Mouse (Mus musculus) stomach, embryonic 14.5 days (tissue): ENCODE data around the gene Ppp1r35. TPM values are rescaled to one million over a fixed set of nuclear protein-coding genes. Genes with fewer than 3 reads are reported as not detected.

Experiments
- ATAC-seq: fragments of 200-750 bp; cut with Nextera tagmentation; 2 replicates; pipeline ENCODE4 v1.8.0; 2017; ENCODE audit warnings: low read depth, moderate TSS enrichment; ENCODE audit not compliant: insufficient number of reproducible peaks, insufficient read depth, low FRiP score
- H3K27ac ChIP-seq: fragments of 300-500 bp; sonication (generic); 2 replicates; pipeline ENCODE4 v1.5.1; 2014; ENCODE audit warnings: mild to moderate bottlenecking, low read length, moderate library complexity, mixed read lengths
- H3K27me3 ChIP-seq: fragments of 300-500 bp; sonication (generic); 2 replicates; pipeline ENCODE4 v1.6.1; 2014; ENCODE audit warnings: low read length, control low read depth, mixed read lengths; ENCODE audit not compliant: control insufficient read depth, insufficient read depth
- H3K36me3 ChIP-seq: fragments of 300-500 bp; sonication (generic); 2 replicates; pipeline ENCODE4 v1.6.1; 2014; ENCODE audit warnings: mild to moderate bottlenecking, control low read depth, low read length, moderate library complexity, mixed read lengths; ENCODE audit not compliant: control insufficient read depth, insufficient read depth
- H3K4me1 ChIP-seq: fragments of 300-500 bp; sonication (generic); 2 replicates; pipeline ENCODE4 v1.6.1; 2014; ENCODE audit warnings: low read length, control low read depth, mixed read lengths; ENCODE audit not compliant: control insufficient read depth, insufficient read depth
- H3K4me2 ChIP-seq: fragments of 300-500 bp; sonication (generic); replicated peaks from 2 replicates; pipeline ENCODE4 v1.6.1; 2014; ENCODE audit warnings: low read depth, low read length, control low read depth
- H3K4me3 ChIP-seq: fragments of 300-500 bp; sonication (generic); 2 replicates; pipeline ENCODE4 v1.5.1; 2014; ENCODE audit warnings: low read depth, low read length, control low read depth
- H3K9ac ChIP-seq: fragments of 300-500 bp; sonication (generic); replicated peaks from 2 replicates; pipeline ENCODE4 v1.6.1; 2014; ENCODE audit warnings: low read depth, mild to moderate bottlenecking, control low read depth, low read length, moderate library complexity, mixed read lengths
- H3K9me3 ChIP-seq: fragments of 300-500 bp; sonication (generic); 2 replicates; pipeline ENCODE4 v1.6.1; 2016; ENCODE audit warnings: low read depth, low read length, control low read depth; ENCODE audit not compliant: control insufficient read depth
- WGBS: fragments of 180-500 bp; shearing (Covaris S2); extraction: QIAGEN DNeasy Blood & Tissue Kit; methylation state at CpG from one replicate; pipeline ENCODE4 v1.1.7; 2014; 5-methylcytosine and 5-hydroxymethylcytosine counted together
- polyA plus RNA-seq: library from polyadenylated mRNA; unstranded; fragments of >200 nt; fragmentation: Nextera tagmentation; extraction: Ambion mirVana; gene quantifications from 2 replicates; pipeline ENCODE4 v1.2.1, GENCODE M21; 2014

The Ppp1r35 gene
- polyA plus RNA-seq, 1 experiment from 2014 or later: 38.1 TPM

- H3K4me1 ChIP-seq: no peaks in the 10 kb centered on the region
- no peak overlapping the region for H3K9ac ChIP-seq
- no peak overlapping the region for H3K4me3 ChIP-seq
- WGBS: 38% methylated on average over 2 of the region's 2 CpGs
- ATAC-seq: no peak
- H3K4me2 ChIP-seq: no peak overlapping the region
- H3K27ac ChIP-seq: no peak overlapping the region
- H3K36me3 ChIP-seq: no peaks in the 10 kb centered on the region
- no peaks in the 10 kb centered on the region for H3K27me3 ChIP-seq
- no peaks in the 10 kb centered on the region for H3K9me3 ChIP-seq
Measured at GRCm38 (mm10) chr5:137770709-137771108, 7.9 kb upstream of the Ppp1r35 start.

GRCm38 (mm10) chr5:137772755-137773154 lies 5.9 kb upstream of the Ppp1r35 start:
- Histone ChIP-seq H3K27me3 (no peaks in the 10 kb centered on the region), H3K4me2 (no peak overlapping the region), H3K36me3 (no peaks in the 10 kb centered on the region), H3K9ac (no peak overlapping the region), H3K9me3 (no peaks in the 10 kb centered on the region), H3K4me3 (no peak overlapping the region), H3K4me1 (peaks cover 3% of the 10 kb centered on the region; the same call in 1 of the 2 replicates), H3K27ac (no peak overlapping the region)
- ATAC-seq: no peak

- Histone ChIP-seq H3K4me3 (no peak overlapping the region), H3K4me1 (peaks cover 10% of the 10 kb centered on the region), H3K9ac (no peak overlapping the region), H3K9me3 (no peaks in the 10 kb centered on the region), H3K36me3 (peaks cover 3% of the 10 kb centered on the region; the same call in 1 of the 2 replicates), H3K27ac (peak overlapping the region; percentile 40; the same call in 1 of the 2 replicates), H3K27me3 (no peaks in the 10 kb centered on the region), H3K4me2 (no peak overlapping the region)
- ATAC-seq: no peak
- 87% methylated on average over 2 of the region's 2 CpGs for WGBS
Measured at GRCm38 (mm10) chr5:137775587-137776290, 2.9 kb upstream of the Ppp1r35 start.

GRCm38 (mm10) chr5:137776408-137776918 lies 2.2 kb upstream of the Ppp1r35 start:
- peak overlapping the region; percentile 40; the same call in 1 of the 2 replicates for H3K27ac ChIP-seq
- H3K4me1 ChIP-seq: peaks cover 10% of the 10 kb centered on the region
- no peak overlapping the region for H3K4me2 ChIP-seq
- no peaks in the 10 kb centered on the region for H3K27me3 ChIP-seq
- H3K9ac ChIP-seq: no peak overlapping the region
- no peaks in the 10 kb centered on the region for H3K9me3 ChIP-seq
- peak; percentile 47; the same call in 1 of the 2 replicates for ATAC-seq
- H3K36me3 ChIP-seq: peaks cover 9% of the 10 kb centered on the region
- no peak overlapping the region for H3K4me3 ChIP-seq
- WGBS: 21% methylated on average over 5 of the region's 5 CpGs

GRCm38 (mm10) chr5:137777267-137777845 lies 1.3 kb upstream of the Ppp1r35 start:
- Histone ChIP-seq H3K36me3 (peaks cover 18% of the 10 kb centered on the region), H3K4me2 (no peak overlapping the region), H3K27ac (no peak overlapping the region), H3K9me3 (no peaks in the 10 kb centered on the region), H3K27me3 (no peaks in the 10 kb centered on the region), H3K4me1 (peaks cover 10% of the 10 kb centered on the region), H3K9ac (no peak overlapping the region), H3K4me3 (no peak overlapping the region)
- ATAC-seq: no peak
- 65% methylated on average over 7 of the region's 7 CpGs for WGBS

GRCm38 (mm10) chr5:137779053-137779933 lies 644 bp downstream of the Ppp1r35 start:
- ATAC-seq: peak; percentile 10; the same call in 1 of the 2 replicates
- Histone ChIP-seq H3K27ac (peak overlapping the region; percentile 91), H3K36me3 (peaks cover 35% of the 10 kb centered on the region), H3K4me3 (peak overlapping the region; percentile 98), H3K9ac (peak overlapping the region; percentile 95), H3K4me1 (peaks cover 25% of the 10 kb centered on the region), H3K9me3 (no peaks in the 10 kb centered on the region), H3K27me3 (no peaks in the 10 kb centered on the region), H3K4me2 (peak overlapping the region; percentile 98)
- under 1% methylated on average over 75 of the region's 83 CpGs for WGBS

- no peak overlapping the region for H3K9ac ChIP-seq
- H3K4me1 ChIP-seq: peaks cover 32% of the 10 kb centered on the region
- H3K9me3 ChIP-seq: no peaks in the 10 kb centered on the region
- no peak overlapping the region for H3K4me2 ChIP-seq
- no peak overlapping the region for H3K4me3 ChIP-seq
- no peak overlapping the region for H3K27ac ChIP-seq
- ATAC-seq: no peak
- 92% methylated on average over 7 of the region's 7 CpGs for WGBS
- H3K27me3 ChIP-seq: no peaks in the 10 kb centered on the region
- peaks cover 42% of the 10 kb centered on the region for H3K36me3 ChIP-seq
Measured at GRCm38 (mm10) chr5:137781661-137782060, 3.0 kb downstream of the Ppp1r35 start.
